Mouse (Mus musculus): ENCODE data around the gene Slc4a4. TPM values are rescaled to one million over a fixed set of nuclear protein-coding genes. Genes with fewer than 3 reads are reported as not detected.
"Not testable (repeated sequence)": the region's sequence is repeated elsewhere in the genome, so short reads cannot be mapped to it uniquely, and the experiment has no call there.

Slc4a4 gene
- total RNA-seq, 2 experiments from 2014 or later: 99.5 to 108 TPM

DNA sequence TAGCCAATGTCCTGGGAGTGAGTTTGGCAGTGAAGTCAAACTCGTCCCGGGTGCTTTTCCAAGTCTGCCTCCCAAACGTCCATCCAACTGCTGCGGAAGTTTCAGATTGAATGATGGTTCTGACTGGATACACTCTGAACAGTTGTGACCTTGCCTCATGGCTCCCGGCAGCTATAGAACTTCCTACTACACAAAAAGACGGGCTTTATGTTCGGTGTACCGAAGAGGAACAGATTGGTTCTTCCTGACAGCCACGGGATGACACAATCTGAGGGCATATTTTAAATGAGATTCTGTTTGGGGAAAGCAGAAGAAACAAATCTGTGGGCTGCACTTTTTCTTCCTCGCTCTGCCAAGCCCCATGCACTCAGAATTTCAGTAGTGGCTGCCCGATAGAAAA lies 201.8 kb downstream of the Slc4a4 start:
- DNase-seq: peak; percentile 6

DNA sequence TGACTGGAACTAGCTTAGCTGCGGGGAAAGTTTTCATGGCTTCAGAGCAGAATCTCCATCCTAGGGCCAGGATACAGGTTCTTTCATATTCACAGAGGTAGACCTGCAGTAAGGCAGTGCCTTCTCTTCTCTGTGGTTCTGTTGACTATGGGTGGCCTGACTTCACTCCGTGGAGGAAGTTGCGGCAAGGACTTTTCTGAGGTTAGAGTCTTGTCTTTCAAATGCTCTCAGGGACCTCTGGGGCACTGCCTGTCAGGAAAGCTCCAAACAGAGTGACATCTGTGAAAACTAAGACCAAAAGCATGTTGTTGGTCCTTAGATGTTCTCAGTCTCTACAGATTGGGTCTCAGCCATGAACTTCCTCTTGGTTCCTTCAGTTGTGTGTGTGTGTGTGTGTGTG lies 203.5 kb downstream of the Slc4a4 start:
- no peak for DNase-seq

DNA sequence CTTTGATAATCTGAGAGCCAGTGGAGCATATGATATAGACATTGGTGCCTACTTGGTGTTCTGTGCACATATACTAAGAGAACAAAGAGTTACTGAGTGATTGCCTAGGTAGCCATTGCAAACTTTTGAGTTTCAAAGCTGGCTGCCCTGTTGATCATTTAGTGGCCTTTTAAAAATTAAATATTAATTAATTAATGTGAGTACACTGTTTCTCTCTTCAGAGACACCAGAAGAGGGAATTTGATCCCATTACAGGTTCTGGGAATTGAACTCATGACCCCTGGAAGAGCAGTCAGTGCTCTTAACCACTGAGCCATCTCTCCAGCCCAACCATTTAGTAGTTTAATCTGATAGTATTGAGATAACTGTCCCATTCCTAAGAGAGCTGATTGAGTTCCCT lies 209.8 kb downstream of the Slc4a4 start:
- no peak for DNase-seq

DNA sequence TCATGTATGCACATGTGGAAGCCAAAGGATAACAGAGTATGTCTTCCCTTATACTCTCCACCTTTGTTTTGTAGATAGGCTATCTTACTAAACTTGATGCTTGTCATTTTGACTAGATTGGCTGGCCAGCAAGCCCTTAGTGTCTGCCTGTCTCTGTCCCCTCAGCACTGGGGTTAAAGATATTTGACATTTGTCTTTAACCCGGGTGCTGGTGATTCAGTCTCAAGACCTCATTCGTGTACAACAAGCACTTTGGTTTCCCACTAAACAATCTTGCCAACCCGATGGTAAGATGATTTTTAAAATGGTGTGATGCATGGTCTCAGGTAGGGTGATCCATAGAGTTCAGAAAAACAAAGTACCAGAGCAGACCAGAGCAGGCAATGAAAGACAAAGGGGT lies 210.7 kb downstream of the Slc4a4 start:
- DNase-seq: no peak

DNA sequence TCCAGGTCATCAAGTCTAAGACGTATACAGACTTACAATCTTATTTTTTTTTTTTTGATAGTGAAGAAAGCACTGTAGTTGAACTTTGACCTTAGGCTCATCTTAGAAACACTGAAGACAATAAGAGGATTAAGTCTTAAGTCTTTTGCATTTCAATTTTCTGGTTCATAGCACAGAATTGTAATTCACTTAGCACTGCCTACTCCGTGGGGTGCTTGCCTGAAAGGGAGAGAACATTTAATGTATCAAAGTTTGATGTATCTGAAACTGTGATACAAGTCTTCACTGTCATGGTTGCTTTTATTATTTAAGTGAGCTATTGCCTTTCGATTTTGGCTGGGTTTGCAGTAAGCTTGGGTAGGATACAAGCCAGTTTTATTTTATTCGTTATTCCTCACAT lies 211.5 kb downstream of the Slc4a4 start:
- DNase-seq: no peak

DNA sequence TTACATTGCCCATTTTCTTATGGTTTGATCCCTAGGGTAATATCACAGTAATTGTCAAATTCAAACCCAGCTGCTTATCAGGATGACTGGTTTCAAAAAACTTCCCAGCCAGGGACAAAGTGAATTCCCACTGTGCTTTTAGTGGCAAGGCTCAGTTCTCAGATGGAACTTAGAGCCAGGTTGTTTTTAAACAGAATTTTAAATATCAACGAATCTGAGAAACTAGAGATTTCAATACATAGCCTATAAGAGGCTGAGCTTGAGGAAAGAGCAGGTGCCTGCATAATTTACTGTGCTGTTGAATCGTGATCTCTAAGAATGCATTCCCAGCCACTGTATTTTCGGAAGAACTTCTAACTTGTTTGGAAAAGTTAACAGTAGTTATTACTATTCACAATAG lies 213.3 kb downstream of the Slc4a4 start:
- DNase-seq: no peak

DNA sequence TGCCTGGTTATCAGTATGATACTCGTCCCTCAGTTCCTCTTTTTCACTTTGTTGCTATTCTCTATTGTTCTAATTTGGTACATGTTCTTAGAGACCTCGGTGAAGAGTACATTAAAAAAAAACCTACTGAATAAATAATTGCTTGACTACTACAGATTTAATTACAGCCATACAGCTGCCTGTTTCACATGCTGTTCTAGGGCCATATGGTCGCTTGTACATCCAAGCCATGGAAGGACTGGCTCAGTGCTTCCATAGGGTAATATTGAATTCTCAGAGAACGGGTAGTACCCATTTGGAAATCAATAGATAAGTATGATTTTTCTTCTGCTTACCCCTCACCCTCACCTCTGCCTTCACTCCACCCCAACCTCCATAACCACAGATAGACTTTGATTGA lies 215.9 kb downstream of the Slc4a4 start:
- DNase-seq: no peak

DNA sequence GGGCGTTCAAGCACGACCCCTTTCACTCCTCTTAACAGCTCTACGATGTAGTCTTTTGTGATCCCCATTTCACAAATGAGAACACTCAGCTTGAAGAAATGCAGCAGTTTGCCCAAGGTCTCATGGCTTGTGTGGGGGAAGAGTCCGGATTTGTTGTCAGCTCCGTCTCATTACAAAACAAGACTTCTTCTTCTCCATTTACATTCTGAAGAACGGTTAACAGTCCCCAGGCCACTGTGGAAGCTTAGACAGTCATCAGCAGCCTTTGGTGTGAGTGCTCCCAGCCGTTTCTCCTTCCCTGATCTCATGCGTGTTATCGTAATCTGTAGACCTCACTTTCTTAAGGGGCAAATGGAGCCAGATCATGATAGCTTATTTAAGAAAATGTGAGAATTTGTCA lies 218.7 kb downstream of the Slc4a4 start:
- DNase-seq: no peak

DNA sequence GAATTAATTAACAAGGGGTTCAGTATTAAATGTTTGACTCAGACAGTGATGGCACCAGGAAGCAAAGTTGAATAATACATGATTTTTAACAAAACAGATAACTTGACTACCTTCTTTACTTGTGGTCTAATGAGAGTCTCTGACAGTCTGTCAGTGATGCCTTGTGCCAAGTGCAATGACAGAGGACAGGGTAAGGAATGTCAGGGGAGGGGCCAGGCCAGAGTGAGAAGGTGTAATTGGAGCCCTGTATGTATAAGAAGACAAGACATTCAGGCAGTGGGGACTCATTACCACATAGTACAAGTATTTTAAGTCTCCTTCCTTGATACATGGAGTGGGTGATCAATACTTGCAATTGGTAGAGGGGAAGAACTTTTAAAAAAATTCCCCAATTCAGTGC lies 219.6 kb downstream of the Slc4a4 start:
- DNase-seq: no peak

DNA sequence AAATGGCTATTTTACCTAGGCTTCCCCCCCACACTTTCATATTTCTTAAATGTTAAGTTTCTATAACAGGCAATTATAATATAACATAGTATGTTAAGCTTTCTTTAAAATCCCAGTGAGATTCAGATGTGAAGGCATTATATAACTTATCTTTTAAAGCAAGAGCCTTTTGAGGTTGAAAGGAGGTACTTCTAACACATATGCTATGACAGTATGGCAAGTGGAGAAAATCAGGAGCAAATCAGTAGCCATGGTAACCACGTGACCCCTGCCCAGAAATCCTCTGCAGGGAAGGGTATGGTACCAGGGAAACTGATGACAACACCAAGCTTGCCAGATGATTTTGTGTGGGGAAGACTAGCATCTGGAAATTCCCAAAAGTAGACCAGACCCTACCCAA lies 222.2 kb downstream of the Slc4a4 start:
- no peak for DNase-seq

DNA sequence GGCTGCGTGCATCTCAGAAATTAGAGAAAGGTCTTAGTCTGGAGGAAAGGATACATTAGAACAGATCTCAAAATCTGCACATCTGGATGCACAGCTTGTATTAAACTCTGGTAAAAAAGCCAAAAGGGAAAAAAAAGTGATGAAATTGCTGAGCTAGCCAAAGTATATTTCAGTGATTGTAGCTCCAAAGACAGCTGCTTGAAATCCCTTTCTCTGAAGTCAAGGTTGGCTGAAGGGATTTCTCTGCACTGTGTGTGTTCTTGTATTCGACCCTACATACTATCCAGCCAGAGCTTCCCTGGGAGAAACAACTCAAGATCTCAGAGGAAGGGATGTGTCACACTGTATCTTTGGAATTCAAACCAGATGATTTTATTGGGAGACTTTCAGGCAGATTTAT lies 223.2 kb downstream of the Slc4a4 start:
- DNase-seq: no peak

DNA sequence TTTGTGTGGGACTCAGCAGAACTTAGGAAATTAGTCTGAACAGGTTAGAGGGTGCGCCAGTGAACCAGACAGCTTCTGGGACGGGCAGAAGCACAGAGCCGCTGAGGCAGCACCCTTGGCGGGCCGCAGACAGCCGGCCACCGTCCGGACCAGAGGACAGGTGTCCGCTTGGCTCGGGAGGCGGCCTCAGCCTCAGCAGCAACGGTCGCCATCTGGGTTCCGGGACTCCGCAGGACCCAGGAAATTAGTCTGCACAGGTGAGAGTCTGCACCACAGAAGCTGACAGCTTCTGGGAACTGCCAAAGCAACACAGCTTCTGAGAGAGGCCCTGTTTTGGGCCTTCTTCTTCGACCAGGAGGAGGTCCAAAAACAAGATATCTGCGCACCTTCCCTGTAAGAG lies 225.4 kb downstream of the Slc4a4 start:
- DNase-seq: not testable (repeated sequence)

DNA sequence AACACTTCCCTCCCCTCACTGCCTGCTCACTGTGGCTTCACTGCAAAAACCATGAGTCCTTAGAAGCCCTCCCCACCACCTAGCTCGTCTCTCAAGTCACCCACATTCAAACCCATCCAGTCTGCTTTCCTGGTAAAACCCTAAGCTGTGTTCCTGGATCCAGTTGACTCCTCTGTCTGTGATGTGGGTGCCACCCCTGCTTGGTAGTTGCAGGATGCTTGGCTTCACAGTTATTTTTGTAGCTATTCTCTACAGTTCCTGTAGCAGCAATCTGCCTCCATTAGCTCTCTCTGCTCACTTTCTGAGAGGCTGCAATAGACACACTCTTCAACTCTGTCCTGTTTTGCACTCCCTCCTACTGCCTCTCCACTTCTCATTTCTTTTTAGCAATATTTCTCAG lies 234.3 kb downstream of the Slc4a4 start:
- no peak for DNase-seq

DNA sequence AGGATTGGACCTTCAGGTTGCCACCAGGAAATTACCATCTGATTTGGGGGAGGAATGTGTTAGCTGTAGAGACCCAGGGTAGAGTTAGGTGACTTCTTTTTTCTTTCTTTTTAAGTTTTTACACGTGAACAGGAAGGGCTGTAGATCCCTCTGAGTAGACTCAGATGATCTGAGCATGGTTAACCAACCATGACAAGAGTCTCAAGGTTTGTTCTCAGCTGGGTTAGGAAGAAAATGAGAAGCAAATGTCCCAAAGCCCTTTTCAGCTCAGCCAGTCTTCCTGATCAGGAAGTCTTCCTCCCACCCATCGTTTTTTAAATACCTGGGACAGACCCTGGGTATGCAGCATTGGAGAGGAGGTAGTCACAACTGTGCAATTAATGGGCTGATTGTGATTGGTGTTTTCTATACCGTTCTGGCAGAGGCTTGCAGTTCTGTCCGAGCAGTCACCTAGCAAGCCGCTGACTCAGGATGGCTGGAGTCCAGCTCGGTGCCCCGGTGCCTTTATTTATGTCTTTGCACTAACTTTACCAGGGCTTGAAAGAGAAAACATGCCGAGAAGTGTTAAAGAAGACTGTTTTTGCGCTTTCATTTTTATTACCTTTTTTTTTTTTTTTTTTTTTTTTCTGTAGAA lies 236.8 kb downstream of the Slc4a4 start:
- peak; percentile 43 for DNase-seq

DNA sequence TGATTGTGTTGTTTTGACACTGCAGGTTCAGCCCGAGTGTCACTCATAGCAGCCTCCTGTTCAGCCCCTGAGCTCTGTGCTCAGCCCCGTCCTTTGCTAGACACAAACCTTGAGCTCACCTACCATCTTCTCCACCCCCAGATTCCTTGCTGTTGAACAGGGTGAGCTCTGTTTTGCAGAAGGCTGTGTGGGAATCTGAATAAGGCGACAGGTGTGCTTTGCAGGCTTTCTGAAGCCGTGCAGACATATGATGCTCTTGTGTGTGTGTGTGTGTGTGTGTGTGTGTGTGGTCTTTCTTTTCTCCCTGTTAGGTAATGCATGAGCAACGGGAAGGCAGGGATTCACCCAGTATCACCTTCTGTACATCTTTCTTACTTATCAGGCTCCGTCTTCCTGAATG lies 241.6 kb downstream of the Slc4a4 start:
- no peak for DNase-seq

DNA sequence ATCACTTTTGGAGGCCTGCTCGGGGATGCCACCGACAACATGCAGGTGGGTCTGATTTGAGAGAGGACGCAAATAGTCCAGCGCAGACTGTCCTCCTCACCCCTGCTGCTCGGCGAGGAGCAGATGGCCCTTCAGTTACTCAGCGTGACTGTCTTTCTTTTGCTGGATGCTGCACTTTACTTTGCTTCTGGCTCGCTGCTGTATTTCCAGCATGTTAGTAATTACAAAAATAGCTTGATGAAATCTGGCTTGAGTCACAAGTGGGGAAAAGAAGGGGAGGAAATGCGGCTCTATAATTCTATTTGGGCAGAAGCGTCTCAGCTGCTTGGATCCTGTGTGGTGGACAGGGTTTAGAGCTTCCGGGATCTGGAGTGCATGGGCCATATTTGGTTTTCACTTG lies 249.2 kb downstream of the Slc4a4 start:
- no peak for DNase-seq

DNA sequence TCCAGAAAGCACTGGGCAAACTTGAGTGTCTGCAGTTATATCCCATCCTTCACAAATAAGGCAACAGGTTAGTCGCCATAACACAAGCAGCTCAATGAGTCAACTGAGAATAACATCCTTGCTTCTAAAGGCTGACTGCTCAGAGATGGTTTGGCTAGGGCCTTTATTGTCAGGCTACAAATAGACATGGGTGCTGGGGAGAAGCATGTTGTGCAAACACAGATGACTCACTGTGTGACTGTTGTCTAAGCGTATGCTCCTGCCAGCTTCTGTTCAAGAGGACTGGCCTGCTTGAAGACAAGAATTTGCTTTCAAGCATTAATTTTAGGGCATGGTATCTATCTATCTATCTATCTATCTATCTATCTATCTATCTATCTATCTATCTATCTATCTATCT lies 253.5 kb downstream of the Slc4a4 start:
- no peak for DNase-seq

DNA sequence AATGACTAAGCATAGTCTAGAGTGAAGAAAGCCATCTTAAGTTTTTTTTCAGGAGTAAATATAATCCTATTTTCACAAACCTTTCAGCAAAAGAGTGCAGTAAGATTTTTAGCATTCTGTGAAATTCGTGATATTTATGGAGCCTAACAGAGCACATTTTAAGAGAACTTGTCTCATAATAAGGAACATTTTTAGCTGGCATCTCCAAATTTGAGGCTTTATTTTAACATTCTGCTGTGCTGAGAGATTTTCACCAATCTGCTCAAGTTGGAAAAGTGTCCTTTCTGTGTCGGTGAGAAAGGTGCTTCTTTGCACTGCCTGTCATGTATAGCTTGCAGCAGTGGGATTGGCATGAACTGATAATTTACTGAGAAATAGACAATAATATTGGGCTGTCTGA lies 255.1 kb downstream of the Slc4a4 start:
- no peak for DNase-seq

DNA sequence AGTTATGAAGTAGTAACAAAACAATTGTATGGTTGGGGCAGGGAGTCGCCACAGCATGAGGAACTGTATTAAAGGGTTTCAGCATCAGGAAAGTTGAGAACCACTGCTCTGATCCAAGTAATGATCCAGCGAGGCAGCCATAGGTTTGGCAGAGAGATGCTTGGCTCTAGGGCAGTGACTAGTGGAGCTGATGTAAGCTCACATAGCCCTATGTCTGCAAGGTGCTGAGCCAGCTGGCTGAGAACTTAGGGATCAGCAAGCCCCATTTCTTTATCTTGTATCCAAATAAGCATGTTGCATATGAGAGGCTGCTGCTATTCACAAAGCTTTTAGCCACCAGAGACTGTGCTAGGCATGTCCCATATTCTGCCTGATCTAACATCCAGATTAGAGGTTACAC lies 259.7 kb downstream of the Slc4a4 start:
- DNase-seq: no peak

DNA sequence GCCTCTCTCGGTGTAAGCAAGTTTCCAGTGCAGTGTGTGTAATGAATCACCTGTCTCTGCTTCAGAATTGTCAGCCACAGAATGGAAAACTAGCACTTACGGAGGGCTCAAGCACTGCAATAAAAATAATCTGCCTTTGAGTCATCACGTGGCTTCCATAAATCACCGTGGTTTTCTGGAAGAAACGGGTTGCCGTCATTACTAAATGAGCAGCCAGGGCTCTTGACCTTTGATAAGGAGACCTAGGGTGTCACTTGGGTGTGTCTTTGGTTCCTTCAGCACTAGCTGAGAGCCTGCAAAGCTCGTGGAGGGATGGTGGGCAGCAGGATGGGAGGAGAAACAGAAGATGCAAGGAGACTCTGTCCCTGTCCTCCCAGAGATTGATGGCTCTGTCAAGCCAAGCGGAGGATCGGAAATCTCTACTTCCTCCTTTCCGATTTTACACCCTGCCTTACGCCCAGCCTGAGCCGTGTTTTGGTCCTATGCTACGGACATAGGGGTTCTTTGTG lies 260.7 kb downstream of the Slc4a4 start:
- peak; percentile 19 for DNase-seq

DNA sequence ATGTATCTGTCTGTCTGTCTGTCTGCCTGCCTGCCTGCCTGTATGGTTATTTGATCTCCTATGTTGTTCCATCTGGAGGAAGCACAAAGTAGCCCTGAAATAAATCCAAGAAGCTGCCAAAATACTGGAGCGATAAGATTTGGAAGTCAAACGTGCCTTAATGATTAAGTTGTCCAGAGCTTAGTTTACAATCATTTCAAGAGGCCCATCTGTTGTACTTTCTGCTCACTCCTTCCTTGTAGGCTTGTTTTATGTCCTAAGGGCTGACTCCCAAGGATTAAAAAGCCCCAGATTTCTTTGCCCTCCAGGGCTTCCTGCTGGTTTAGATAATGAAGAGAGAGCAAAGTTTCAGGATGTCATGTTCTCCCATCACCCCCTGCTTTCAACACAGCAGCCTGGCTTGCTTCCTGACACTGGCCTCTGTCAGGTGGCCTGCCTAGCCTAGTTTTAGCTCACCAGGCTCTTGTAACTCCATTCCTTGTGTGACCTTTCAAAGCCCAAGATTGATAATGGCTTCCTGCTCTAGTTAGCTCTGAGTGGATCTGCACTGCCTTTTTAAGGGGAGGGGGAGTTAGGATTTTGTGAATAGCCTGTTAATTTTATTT lies 262.9 kb downstream of the Slc4a4 start:
- DNase-seq: no peak

DNA sequence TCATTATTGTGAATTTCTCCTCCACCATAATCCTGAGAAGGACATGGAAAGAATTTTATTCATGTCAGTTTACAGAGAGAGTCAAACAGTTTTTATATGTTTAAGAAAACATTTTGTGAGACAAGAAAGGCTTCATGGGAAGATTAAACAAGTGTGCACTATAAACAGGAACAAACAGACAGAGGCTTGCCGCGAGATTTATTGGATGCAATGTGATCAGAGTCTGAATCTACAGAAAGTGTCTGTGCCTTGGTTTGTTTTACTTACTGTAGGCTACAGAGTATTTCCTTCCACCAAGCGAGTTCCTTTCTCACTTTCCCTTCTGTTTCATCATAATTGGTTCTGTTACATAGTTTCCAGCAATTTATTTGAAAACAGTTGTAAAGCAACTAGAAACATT lies 264.5 kb downstream of the Slc4a4 start:
- no peak for DNase-seq

DNA sequence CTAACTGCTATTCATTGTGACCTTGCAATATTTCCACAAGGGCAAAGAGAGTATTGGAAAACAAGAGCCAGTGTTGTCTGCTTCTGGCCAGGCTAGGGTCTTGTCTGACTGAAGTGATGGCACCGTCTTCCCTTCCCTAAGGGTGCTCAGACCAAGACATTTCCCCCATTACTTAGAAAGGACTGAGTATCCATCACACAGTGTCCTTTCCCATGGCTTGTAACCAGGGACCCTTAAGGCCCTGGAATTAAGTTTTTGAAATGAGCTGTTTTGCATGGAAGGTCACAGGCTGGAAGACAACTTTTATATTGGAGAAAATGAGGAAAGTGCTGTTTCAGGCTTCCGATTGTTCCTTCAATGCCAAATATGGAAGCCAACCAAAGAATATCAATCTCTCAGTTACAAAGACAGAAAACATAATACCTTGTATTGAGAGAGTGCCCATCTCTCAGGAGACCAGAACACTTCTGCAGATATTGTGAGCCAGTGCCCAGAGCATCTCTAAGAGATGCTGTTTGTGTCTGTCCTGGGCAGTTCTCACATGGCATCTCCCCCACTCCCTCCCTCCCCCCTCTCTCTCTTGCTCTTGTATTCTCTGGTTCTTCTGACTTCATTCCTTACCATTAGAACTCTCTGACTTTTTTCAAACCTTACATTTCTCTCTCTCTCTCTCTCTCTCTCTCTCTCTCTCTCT lies 284.6 kb downstream of the Slc4a4 start:
- no peak for DNase-seq

DNA sequence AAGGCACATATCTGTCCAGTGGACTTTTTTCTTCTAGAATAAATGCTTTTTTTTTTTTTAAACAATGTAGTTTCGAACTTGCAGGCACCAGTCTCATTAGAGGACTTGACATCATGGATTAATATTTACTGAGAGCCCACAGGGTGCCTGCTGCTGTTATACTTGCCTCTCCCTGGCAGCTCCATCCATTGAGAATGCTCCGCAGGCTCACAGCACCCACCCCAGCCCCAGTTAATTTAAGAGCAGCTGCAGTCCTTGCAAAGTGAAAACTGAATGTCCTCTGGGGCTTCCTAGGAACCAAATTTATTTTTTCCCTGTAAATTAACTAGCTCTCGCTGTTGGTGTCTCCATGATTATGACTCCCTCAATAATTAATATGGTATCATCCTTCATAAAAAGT lies 303.4 kb downstream of the Slc4a4 start:
- DNase-seq: no peak
